Mouse (Mus musculus) embryonic fibroblast, embryonic 13.5 days (primary cell): ENCODE measurements at regions not wholly inside any gene's neighbourhood (a gene's known extent, or its start where the extent isn't known, plus 50 kb on each side); places are given as distances from the start of the nearest gene placed in this dataset.

Experiments
- CTCF ChIP-seq: IDR thresholded peaks from 2 replicates; pipeline ENCODE4 v1.5.1; 2011; ENCODE audit warnings: mild to moderate bottlenecking, control low read depth, low read length, moderate library complexity, borderline replicate concordance; ENCODE audit not compliant: insufficient read depth
- POLR2A ChIP-seq: IDR thresholded peaks from 2 replicates; pipeline ENCODE4 v1.6.1; 2011; ENCODE audit warnings: low read depth, mild to moderate bottlenecking, control low read depth, low read length, moderate library complexity

- TF ChIP-seq CTCF (no peak), POLR2A (no peak)
Observed at GRCm38 (mm10) chr13:6001218-6001564, 139.9 kb downstream of the Klf6 start.
